Mouse (Mus musculus) stomach, postnatal 0 days (tissue): ENCODE measurements around the gene Ipo13. TPM values are rescaled to one million over a fixed set of nuclear protein-coding genes. Genes with fewer than 3 reads are reported as not detected.
A peak's percentile ranks its signal among the peaks of the same experiment; 100 is the strongest.

Experiments used
- ATAC-seq: fragments of 200-750 bp; cut with Nextera tagmentation; 2 replicates; pipeline ENCODE4 v1.8.0; 2017; ENCODE audit not compliant: low FRiP score, low TSS enrichment
- DNase-seq: peaks from one replicate; pipeline ENCODE4 v3.0.0-alpha.2; 2016; ENCODE audit warnings: low spot score
- H3K27ac ChIP-seq: fragments of 300-500 bp; sonication (generic); replicated peaks from 2 replicates; pipeline ENCODE4 v1.5.1; 2014; ENCODE audit warnings: mild to moderate bottlenecking, control low read depth
- H3K27me3 ChIP-seq: fragments of 300-500 bp; sonication (generic); 2 replicates; pipeline ENCODE4 v1.6.1; 2014; ENCODE audit warnings: low read length; ENCODE audit not compliant: control insufficient read depth, insufficient read depth
- H3K36me3 ChIP-seq: fragments of 300-500 bp; sonication (generic); 2 replicates; pipeline ENCODE4 v1.6.1; 2014; ENCODE audit warnings: low read length, mixed read lengths; ENCODE audit not compliant: control insufficient read depth, insufficient read depth
- H3K4me1 ChIP-seq: fragments of 300-500 bp; sonication (generic); replicated peaks from 2 replicates; pipeline ENCODE4 v1.6.1; 2014; ENCODE audit warnings: antibody characterized with exemption; ENCODE audit not compliant: control insufficient read depth, insufficient read depth
- H3K4me2 ChIP-seq: fragments of 300-500 bp; sonication (generic); replicated peaks from 2 replicates; pipeline ENCODE4 v1.6.1; 2014; ENCODE audit warnings: low read depth, mild to moderate bottlenecking, control low read depth, moderate library complexity
- H3K4me3 ChIP-seq: fragments of 300-500 bp; sonication (generic); 2 replicates; pipeline ENCODE4 v1.5.1; 2014; ENCODE audit warnings: low read depth, low read length, control low read depth
- H3K9ac ChIP-seq: fragments of 300-500 bp; sonication (generic); 2 replicates; pipeline ENCODE4 v1.6.1; 2014; ENCODE audit warnings: mild to moderate bottlenecking, low read length, control low read depth, mixed read lengths
- H3K9me3 ChIP-seq: fragments of 300-500 bp; sonication (generic); 2 replicates; pipeline ENCODE4 v1.6.1; 2016; ENCODE audit warnings: low read length; ENCODE audit not compliant: control insufficient read depth
- CTCF ChIP-seq: IDR thresholded peaks from 2 replicates; pipeline ENCODE4 v1.5.1; 2016; ENCODE audit warnings: antibody characterized with exemption, low read depth, mild to moderate bottlenecking, moderate library complexity
- EP300 ChIP-seq: optimal IDR thresholded peaks from 2 replicates; pipeline ENCODE3; 2016; ENCODE audit warnings: antibody characterized with exemption
- WGBS: fragments of 180-500 bp; shearing (Covaris S2); extraction: QIAGEN DNeasy Blood & Tissue Kit; methylation state at CpG from one replicate; pipeline ENCODE4 v1.1.7; 2014; 5-methylcytosine and 5-hydroxymethylcytosine counted together
- polyA plus RNA-seq: library from polyadenylated mRNA; unstranded; fragments of >200 nt; fragmentation: Nextera tagmentation; extraction: Ambion mirVana; gene quantifications from 2 replicates; pipeline ENCODE4 v1.2.1, GENCODE M21; 2015

The Ipo13 gene
- polyA plus RNA-seq: 21.5 and 24.6 TPM in 2 replicates

DNA sequence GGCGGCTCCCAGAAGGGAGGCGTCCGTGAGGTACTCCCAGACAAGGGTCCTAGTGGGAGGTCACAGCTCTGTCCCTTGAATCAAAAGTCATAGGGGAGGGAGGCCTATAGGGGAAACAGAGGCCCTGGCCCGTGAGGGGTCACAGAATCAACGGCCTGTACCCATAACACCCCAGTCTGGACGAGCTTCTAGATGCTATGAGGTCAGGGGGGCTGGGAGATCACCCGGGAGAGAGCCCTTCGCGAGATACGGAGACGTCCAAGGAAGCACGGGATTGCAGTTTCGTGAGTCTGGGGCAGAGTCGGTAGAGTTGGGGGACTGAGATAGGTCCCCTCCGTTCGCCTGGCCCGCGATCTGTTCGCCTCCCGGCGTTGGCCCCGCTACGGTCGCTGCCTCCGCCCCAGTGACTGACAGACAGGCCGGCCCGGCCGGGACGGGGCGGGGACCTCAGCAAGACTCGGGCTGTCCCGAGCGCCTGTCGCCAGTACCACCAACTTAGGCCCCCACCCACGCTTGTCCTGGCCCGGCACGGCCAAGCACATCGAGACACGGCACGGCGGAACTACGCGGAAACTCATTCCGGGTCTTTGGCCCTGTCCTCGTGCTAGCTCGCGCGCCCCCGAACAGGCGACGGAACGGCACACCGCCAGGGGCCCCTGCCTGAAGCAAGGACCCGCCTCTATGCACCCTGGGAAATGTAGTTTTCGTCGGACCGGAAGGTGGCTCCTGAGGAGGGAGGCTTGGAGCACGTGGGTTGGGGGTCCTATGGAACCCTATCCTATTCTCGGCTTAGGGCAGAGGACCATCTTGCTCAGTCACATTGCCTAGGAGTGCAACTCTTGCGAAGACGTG, at the start of gene Ipo13:
Gene Ipo13, minus strand, starts transcription at position 409 of the 852 bp plus-strand sequence.
- Histone ChIP-seq H3K4me2 (peak within 1 kb of the TSS; percentile 99), H3K27ac (peak within 1 kb of the TSS; percentile 83), H3K27me3 (no peaks in the 10 kb centered on the region), H3K9ac (peak within 1 kb of the TSS; percentile 82), H3K9me3 (no peaks in the 10 kb centered on the region), H3K36me3 (peaks cover 7% of the 10 kb centered on the region), H3K4me1 (peaks cover 9% of the 10 kb centered on the region), H3K4me3 (peak within 1 kb of the TSS; percentile 75)
- under 1% methylated on average over 59 of the region's 61 CpGs for WGBS
- peak; percentile 91 for ATAC-seq
- peak; percentile 93 for DNase-seq
- TF ChIP-seq CTCF (peak; percentile 53), EP300 (peak; percentile 89)

DNA sequence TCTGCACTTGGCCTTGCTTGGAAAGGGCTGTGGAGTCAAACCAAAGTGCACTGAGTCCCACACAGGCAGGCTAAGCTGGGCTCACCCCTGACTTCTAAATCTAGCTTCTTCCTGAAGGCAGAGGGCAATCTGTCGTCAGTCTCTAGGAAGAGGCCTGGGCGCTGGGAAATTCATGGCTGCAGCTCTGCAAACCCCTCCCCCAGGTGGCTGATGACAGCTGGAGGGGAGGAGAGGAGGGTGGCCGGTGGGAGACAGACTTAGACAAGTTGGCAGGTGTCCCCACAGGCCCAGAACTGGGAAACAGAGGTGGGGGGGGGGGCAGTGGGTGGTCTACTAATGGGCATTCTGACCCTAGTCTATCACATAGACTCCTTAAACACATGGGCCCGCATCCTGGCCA, 42.7 kb upstream of the Ipo13 start:
- WGBS: 47% methylated on average over 4 of the region's 4 CpGs
- no peaks in the 10 kb centered on the region for H3K9me3 ChIP-seq
- no peak overlapping the region for H3K9ac ChIP-seq
- no peak for ATAC-seq
- H3K4me1 ChIP-seq: no peaks in the 10 kb centered on the region
- H3K36me3 ChIP-seq: peaks cover 1% of the 10 kb centered on the region
- no peaks in the 10 kb centered on the region for H3K27me3 ChIP-seq
- TF ChIP-seq EP300 (no peak), CTCF (no peak)
- no peak overlapping the region for H3K4me3 ChIP-seq
- no peak for DNase-seq
- H3K27ac ChIP-seq: no peak overlapping the region
- H3K4me2 ChIP-seq: no peak overlapping the region

DNA sequence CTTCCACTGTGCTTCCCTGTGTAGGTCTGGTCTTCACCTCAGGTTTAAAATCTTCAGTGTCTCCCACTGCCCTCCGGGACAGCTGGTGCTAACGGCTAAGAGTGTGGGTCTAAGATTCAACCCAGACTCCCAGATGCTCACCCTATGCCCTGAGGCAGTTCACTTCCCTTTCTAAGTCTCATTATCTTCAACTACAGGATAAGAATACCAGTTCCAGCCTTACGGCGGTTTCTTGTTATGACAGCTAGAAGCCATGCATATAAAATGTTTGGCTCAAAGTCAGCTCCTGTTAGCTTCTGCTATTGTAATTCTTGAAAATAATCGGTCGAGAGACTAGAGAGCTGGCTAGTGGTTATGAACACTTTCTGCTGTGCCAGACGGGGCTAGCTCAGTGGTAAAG, 32.7 kb upstream of the Ipo13 start:
- Histone ChIP-seq H3K4me1 (no peaks in the 10 kb centered on the region), H3K9ac (no peak overlapping the region), H3K9me3 (no peaks in the 10 kb centered on the region), H3K27ac (peak overlapping the region; percentile 76), H3K4me2 (no peak overlapping the region), H3K4me3 (no peak overlapping the region), H3K36me3 (peaks cover 6% of the 10 kb centered on the region; the same call in 1 of the 2 replicates), H3K27me3 (no peaks in the 10 kb centered on the region)
- WGBS: 49% methylated on average over 7 of the region's 7 CpGs
- no peak for TF ChIP-seq CTCF
- no peak for TF ChIP-seq EP300
- DNase-seq (no peak), ATAC-seq (no peak)

DNA sequence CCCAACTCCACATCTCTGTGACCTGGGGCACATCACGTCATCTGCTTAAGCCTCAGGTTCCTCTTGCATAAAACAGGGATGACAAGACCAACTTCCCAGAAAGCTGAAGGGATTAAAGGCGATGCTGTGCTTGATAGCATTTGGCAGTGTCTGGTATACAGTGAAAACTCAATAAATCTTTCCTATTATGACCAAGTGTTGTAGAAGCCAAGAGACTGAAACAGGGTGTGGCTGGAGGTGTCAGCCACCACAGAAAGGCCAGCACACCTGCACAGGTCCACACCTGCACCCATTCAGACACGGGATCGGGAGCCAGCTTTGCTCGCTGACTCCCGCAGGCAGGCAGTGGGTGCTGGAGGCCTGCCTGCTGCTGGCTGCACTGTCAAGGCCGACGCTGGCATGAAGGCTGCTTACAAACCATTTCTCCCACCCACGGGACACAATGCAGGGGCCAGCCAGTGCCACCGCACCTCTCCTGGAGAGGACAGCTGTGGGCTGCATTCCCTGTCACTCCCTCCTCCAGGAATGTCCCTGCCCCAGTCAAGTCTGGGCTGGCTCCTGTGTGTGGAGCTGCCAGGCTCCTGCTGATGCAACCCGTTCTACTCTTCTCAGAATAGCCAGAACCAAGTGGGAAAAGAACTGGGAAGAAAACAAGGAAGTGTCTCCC, 32.0 kb upstream of the Ipo13 start:
- H3K4me2 ChIP-seq: no peak overlapping the region
- ATAC-seq: peak; percentile 78
- H3K4me3 ChIP-seq: no peak overlapping the region
- no peak for DNase-seq
- H3K9me3 ChIP-seq: no peaks in the 10 kb centered on the region
- TF ChIP-seq CTCF (no peak), EP300 (peak; percentile 80)
- H3K27me3 ChIP-seq: no peaks in the 10 kb centered on the region
- no peaks in the 10 kb centered on the region for H3K4me1 ChIP-seq
- WGBS: 55% methylated on average over 11 of the region's 11 CpGs
- H3K27ac ChIP-seq: peak overlapping the region; percentile 76
- H3K9ac ChIP-seq: no peak overlapping the region
- H3K36me3 ChIP-seq: no peaks in the 10 kb centered on the region

DNA sequence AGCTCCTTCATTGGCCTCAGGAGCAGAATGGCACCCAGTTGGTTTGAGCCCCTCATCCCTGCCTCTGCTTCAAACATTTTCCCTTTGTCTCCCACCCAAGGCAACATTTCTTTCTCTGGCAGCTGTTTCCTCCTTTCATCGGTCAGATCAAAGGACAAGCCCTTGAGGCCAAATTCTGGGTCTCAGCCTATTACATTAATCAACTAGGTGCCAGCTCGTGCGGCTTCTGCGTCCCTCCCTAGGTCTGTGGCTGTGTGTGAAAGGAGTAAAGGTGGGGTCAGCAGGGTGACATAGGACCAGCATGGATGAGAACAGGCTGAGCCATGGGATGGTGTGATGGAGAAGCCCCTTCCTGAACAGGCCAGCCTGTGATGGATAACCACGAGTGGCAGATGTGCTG, 28.5 kb upstream of the Ipo13 start:
- Histone ChIP-seq H3K27ac (no peak overlapping the region), H3K4me1 (no peaks in the 10 kb centered on the region), H3K4me2 (no peak overlapping the region), H3K36me3 (peaks cover 2% of the 10 kb centered on the region; the same call in 1 of the 2 replicates), H3K27me3 (no peaks in the 10 kb centered on the region), H3K9me3 (no peaks in the 10 kb centered on the region), H3K4me3 (no peak overlapping the region), H3K9ac (no peak overlapping the region)
- ATAC-seq (no peak), DNase-seq (no peak)
- WGBS: 31% methylated on average over 5 of the region's 5 CpGs
- TF ChIP-seq CTCF: no peak
- TF ChIP-seq EP300: no peak

DNA sequence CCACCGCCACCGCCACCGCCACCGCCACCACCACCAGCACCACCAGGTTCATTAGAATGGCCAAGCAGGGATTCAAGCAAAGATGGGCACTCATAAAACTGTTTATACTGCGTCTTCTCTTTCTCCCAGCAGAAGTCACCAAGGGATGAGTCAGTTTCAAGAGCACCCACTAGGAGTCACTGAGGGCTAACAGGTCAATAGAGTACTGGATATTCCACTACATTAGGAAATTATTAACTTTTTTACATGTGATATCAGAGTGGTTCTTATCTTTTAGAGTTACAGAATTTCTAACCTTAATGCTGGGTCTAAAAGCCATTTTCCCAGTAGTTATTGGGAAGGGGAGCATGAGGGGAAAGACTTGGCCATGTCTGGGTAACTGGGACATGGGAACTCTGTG, 22.2 kb upstream of the Ipo13 start:
- no peaks in the 10 kb centered on the region for H3K9me3 ChIP-seq
- no peaks in the 10 kb centered on the region for H3K4me1 ChIP-seq
- no peak overlapping the region for H3K4me3 ChIP-seq
- no peak overlapping the region for H3K27ac ChIP-seq
- H3K27me3 ChIP-seq: no peaks in the 10 kb centered on the region
- H3K4me2 ChIP-seq: no peak overlapping the region
- peak; percentile 66 for TF ChIP-seq CTCF
- no peak for TF ChIP-seq EP300
- 96% methylated on average over 5 of the region's 5 CpGs for WGBS
- DNase-seq (no peak), ATAC-seq (0 out of 2 replicates have a peak, but pooled peaks have one; percentile 51)
- no peak overlapping the region for H3K9ac ChIP-seq
- H3K36me3 ChIP-seq: peaks cover 2% of the 10 kb centered on the region; the same call in 1 of the 2 replicates
